Mouse (Mus musculus) CH12.LX (cell line): ENCODE measurements around the gene Bpifb3. TPM values are rescaled to one million over a fixed set of nuclear protein-coding genes. Genes with fewer than 3 reads are reported as not detected.

Experiments
- DNase-seq: peaks from one replicate; pipeline ENCODE4 v3.0.0-alpha.2; 2013; ENCODE audit errors: extremely low read depth
- H3K27ac ChIP-seq: 2 replicates; pipeline ENCODE4 v1.5.1; 2012; ENCODE audit warnings: low read depth, mild to moderate bottlenecking, control low read depth, moderate library complexity; ENCODE audit not compliant: insufficient read depth
- H3K27me3 ChIP-seq: replicated peaks from 2 replicates; pipeline ENCODE3; 2012; ENCODE audit warnings: inconsistent platforms
- H3K36me3 ChIP-seq, 2 experiments: replicated peaks in 1 of 2; 2 replicates each; pipeline versions ENCODE3 to v1.6.1; 2012; ENCODE audit warnings: inconsistent platforms in 1 of 2, low read length in 1 of 2, mild to moderate bottlenecking in 1 of 2, mixed read lengths in 1 of 2, moderate library complexity in 1 of 2; ENCODE audit not compliant: control insufficient read depth in 1 of 2, insufficient read depth in 1 of 2
- H3K4me1 ChIP-seq, 2 experiments: 2 replicates each; pipeline ENCODE4 v1.6.1; 2012; ENCODE audit warnings: inconsistent platforms in 1 of 2, moderate library complexity in 1 of 2; ENCODE audit not compliant: insufficient read depth in 2 of 2, control insufficient read depth in 1 of 2
- H3K4me2 ChIP-seq: 2 replicates; pipeline ENCODE4 v1.6.1; 2012; ENCODE audit warnings: low read depth, mild to moderate bottlenecking, control low read depth; ENCODE audit not compliant: poor library complexity, insufficient read depth, severe bottlenecking
- H3K4me3 ChIP-seq, 3 experiments: fragments of 150-350 bp in 1 of 3; sonication (generic) in 1 of 3; replicated peaks in 1 of 3; 2 replicates each; pipeline versions ENCODE3 to v1.5.1; 2011 to 2012; ENCODE audit warnings: low read depth in 2 of 3, low read length in 2 of 3, mild to moderate bottlenecking in 2 of 3, moderate library complexity in 2 of 3, control low read depth in 1 of 3, improper control_type of control experiment in 1 of 3, inconsistent platforms in 1 of 3, mixed read lengths in 1 of 3; ENCODE audit not compliant: poor library complexity in 1 of 3
- H3K79me2 ChIP-seq: replicated peaks from 2 replicates; pipeline ENCODE4 v1.6.1; 2012; ENCODE audit warnings: mild to moderate bottlenecking, moderate library complexity; ENCODE audit not compliant: control insufficient read depth, poor library complexity, insufficient read depth, severe bottlenecking; ENCODE audit errors: extremely low read depth
- H3K9ac ChIP-seq: 2 replicates; pipeline ENCODE4 v1.6.1; 2012; ENCODE audit warnings: low read depth, mild to moderate bottlenecking, control low read depth, moderate library complexity; ENCODE audit not compliant: insufficient read depth
- H3K9me3 ChIP-seq: replicated peaks from 2 replicates; pipeline ENCODE3; 2012; ENCODE audit warnings: low read length, inconsistent platforms, mixed read lengths
- CHD1 ChIP-seq: IDR thresholded peaks from 2 replicates; pipeline ENCODE4 v1.6.1; 2012; ENCODE audit warnings: low read depth, low read length, improper control_type of control experiment, inconsistent platforms
- CTCF ChIP-seq, 2 experiments: IDR thresholded peaks in 1 of 2; conservative IDR thresholded peaks in 1 of 2; 2 replicates each; pipeline ENCODE4 v1.5.1; 2011 to 2012; ENCODE audit warnings: low read depth in 2 of 2, low read length in 2 of 2, improper control_type of control experiment in 1 of 2, inconsistent platforms in 1 of 2, mild to moderate bottlenecking in 1 of 2, moderate library complexity in 1 of 2
- EP300 ChIP-seq: IDR thresholded peaks from 2 replicates; pipeline ENCODE4 v1.6.1; 2011; ENCODE audit warnings: low read length, improper control_type of control experiment
- ETS1 ChIP-seq: conservative IDR thresholded peaks from 2 replicates; pipeline ENCODE4 v1.6.1; 2012; ENCODE audit warnings: low read depth, mild to moderate bottlenecking, inconsistent platforms, low read length, improper control_type of control experiment, moderate library complexity
- GABPA ChIP-seq: IDR thresholded peaks from 2 replicates; pipeline ENCODE4 v1.6.1; 2012; ENCODE audit warnings: low read depth, low read length, improper control_type of control experiment, inconsistent platforms; ENCODE audit not compliant: insufficient replicate concordance
- HCFC1 ChIP-seq: IDR thresholded peaks from 2 replicates; pipeline ENCODE4 v1.6.1; 2012; ENCODE audit warnings: low read depth, mild to moderate bottlenecking, inconsistent platforms, low read length, improper control_type of control experiment
- KAT2A ChIP-seq: IDR thresholded peaks from 2 replicates; pipeline ENCODE4 v1.6.1; 2012; ENCODE audit warnings: low read length, improper control_type of control experiment, inconsistent platforms; ENCODE audit not compliant: insufficient replicate concordance
- MAX ChIP-seq: IDR thresholded peaks from 2 replicates; pipeline ENCODE4 v1.6.1; 2011; ENCODE audit warnings: low read length, improper control_type of control experiment
- MEF2A ChIP-seq: IDR thresholded peaks from 2 replicates; pipeline ENCODE4 v1.6.1; 2014; ENCODE audit warnings: low read depth, mild to moderate bottlenecking, inconsistent platforms, low read length, improper control_type of control experiment, borderline replicate concordance
- MXI1 ChIP-seq: IDR thresholded peaks from 2 replicates; pipeline ENCODE4 v1.6.1; 2011; ENCODE audit warnings: mild to moderate bottlenecking, low read depth, low read length, improper control_type of control experiment
- NELFE ChIP-seq: IDR thresholded peaks from 2 replicates; pipeline ENCODE4 v1.6.1; 2011; ENCODE audit warnings: low read depth, low read length, improper control_type of control experiment
- NRF1 ChIP-seq: IDR thresholded peaks from 2 replicates; pipeline ENCODE4 v1.6.1; 2014; ENCODE audit warnings: low read depth, mild to moderate bottlenecking, inconsistent platforms, low read length, improper control_type of control experiment, moderate library complexity
- POLR2A ChIP-seq: IDR thresholded peaks from 2 replicates; pipeline ENCODE4 v1.6.1; 2011; ENCODE audit warnings: low read depth, mild to moderate bottlenecking, improper control_type of control experiment, low read length
- POLR2AphosphoS2 ChIP-seq: IDR thresholded peaks from 2 replicates; pipeline ENCODE4 v1.6.1; 2011; ENCODE audit warnings: low read depth, low read length, improper control_type of control experiment
- SIN3A ChIP-seq: IDR thresholded peaks from 2 replicates; pipeline ENCODE4 v1.6.1; 2012; ENCODE audit warnings: low read length, improper control_type of control experiment, inconsistent platforms
- SMC3 ChIP-seq: IDR thresholded peaks from 2 replicates; pipeline ENCODE4 v1.6.1; 2011; ENCODE audit warnings: low read depth, low read length, improper control_type of control experiment
- UBTF ChIP-seq: IDR thresholded peaks from 2 replicates; pipeline ENCODE4 v1.6.1; 2012; ENCODE audit warnings: low read depth, mild to moderate bottlenecking, inconsistent platforms, low read length, improper control_type of control experiment, moderate library complexity
- USF2 ChIP-seq: conservative IDR thresholded peaks from 2 replicates; pipeline ENCODE4 v1.6.1; 2011; ENCODE audit warnings: low read depth, low read length, improper control_type of control experiment
- ZC3H11A ChIP-seq: IDR thresholded peaks from 2 replicates; pipeline ENCODE4 v1.6.1; 2012; ENCODE audit warnings: low read depth, mild to moderate bottlenecking, inconsistent platforms, low read length, improper control_type of control experiment
- ZMIZ1 ChIP-seq: IDR thresholded peaks from 2 replicates; pipeline ENCODE4 v1.6.1; 2012; ENCODE audit warnings: low read depth, mild to moderate bottlenecking, inconsistent platforms, low read length, improper control_type of control experiment
- dilution Hi-C: fragments of 300-500 bp; cut with MboI; formaldehyde crosslinking; loops from 2 replicates; pipeline ENCODE4 v1.14.3; 2020; ENCODE audit warnings: low sequenced_read_pairs; ENCODE audit not compliant: extremely low pct_unique_long_range_greater_than_20kb, extremely low pct_ligation_motif_present
- in situ Hi-C: fragments of 300-500 bp; cut with MboI; formaldehyde crosslinking; loops from 3 replicates; pipeline ENCODE4 v1.14.3; 2019; ENCODE audit warnings: low sequenced_read_pairs, low pct_ligation_motif_present, low pct_unique_long_range_greater_than_20kb, mixed read lengths
- polyA plus RNA-seq: library from polyadenylated mRNA; unstranded; fragments of >175 nt; gene quantifications from 2 replicates; pipeline ENCODE4 v1.2.1, GENCODE M21; 2012; ENCODE audit warnings: low read depth; ENCODE audit not compliant: insufficient read length
- total RNA-seq, 2 experiments: library from RNA; depleted of rRNA; stranded (reverse); fragments of 300-350 nt in 1 of 2; fragments of >200 nt in 1 of 2; gene quantifications; 2 replicates each; pipeline ENCODE4 v1.2.3; 2012 to 2014

Gene Bpifb3
- total and polyA plus RNA-seq, 3 experiments, result not detected

GRCm38 (mm10) chr2:153906626-153907025, 11.4 kb upstream of the Bpifb3 start:
- dilution Hi-C loops, result no loop called here
- Histone ChIP-seq H3K27ac (no peak overlapping the region), H3K36me3 (no peaks in the 10 kb centered on the region), H3K27me3 (peaks cover 99% of the 10 kb centered on the region), H3K79me2 (no peaks in the 10 kb centered on the region), H3K4me2 (no peak overlapping the region), H3K4me3 (no peak overlapping the region)
- DNase-seq, result no peak
- in situ Hi-C loops, result no loop called here
- TF ChIP-seq NRF1 (no peak), CTCF (conservative IDR thresholded peaks at IDR 0.05 in 1 of 2, IDR thresholded peaks at IDR 0.05 in 1 of 2; ENCODE audit: low read depth in 2 of 2, low read length in 2 of 2) (0 out of 4 replicates have a peak, but pooled peaks of 1 of the 2 experiments have one; percentile 0)
- TF ChIP-seq, all 38 proteins: peak for 1
- no peaks in the 10 kb centered on the region for H3K4me1 ChIP-seq
- H3K9ac ChIP-seq, result no peak overlapping the region
- no peaks in the 10 kb centered on the region for H3K9me3 ChIP-seq

GRCm38 (mm10) chr2:153914151-153914550, 3.9 kb upstream of the Bpifb3 start:
- Histone ChIP-seq H3K27me3 (peaks cover 97% of the 10 kb centered on the region), H3K4me2 (no peak overlapping the region), H3K4me1 (no peaks in the 10 kb centered on the region), H3K27ac (no peak overlapping the region), H3K9me3 (no peaks in the 10 kb centered on the region), H3K9ac (no peak overlapping the region), H3K4me3 (no peak overlapping the region), H3K36me3 (no peaks in the 10 kb centered on the region), H3K79me2 (no peaks in the 10 kb centered on the region)
- no peak for DNase-seq
- in situ Hi-C loops (no loop called here), dilution Hi-C loops (no loop called here)
- TF ChIP-seq MXI1 (no peak), POLR2A (no peak), MAX (no peak)

- no peaks in the 10 kb centered on the region for H3K36me3 ChIP-seq
- DNase-seq, result no peak
- H3K9ac ChIP-seq, result no peak overlapping the region
- no peaks in the 10 kb centered on the region for H3K9me3 ChIP-seq
- no peak overlapping the region for H3K27ac ChIP-seq
- in situ Hi-C loops (no loop called here), dilution Hi-C loops (no loop called here)
- TF ChIP-seq USF2 (no peak), SIN3A (no peak), KAT2A (no peak), GABPA (no peak), EP300 (no peak), ZMIZ1 (no peak), ETS1 (no peak), UBTF (no peak), POLR2AphosphoS2 (no peak), NELFE (no peak), MEF2A (no peak), CTCF (conservative IDR thresholded peaks at IDR 0.05 in 1 of 2, IDR thresholded peaks at IDR 0.05 in 1 of 2; ENCODE audit: low read depth in 2 of 2, low read length in 2 of 2) (no peak), SMC3 (no peak), ZC3H11A (no peak), MXI1 (no peak), MAX (no peak), HCFC1 (no peak), CHD1 (no peak)
- H3K27me3 ChIP-seq, result peaks cover 99% of the 10 kb centered on the region
- H3K4me3 ChIP-seq, result no peak overlapping the region
- H3K4me1 ChIP-seq, result no peaks in the 10 kb centered on the region
- no peaks in the 10 kb centered on the region for H3K79me2 ChIP-seq
- no peak overlapping the region for H3K4me2 ChIP-seq
These were observed 3.2 kb downstream of the Bpifb3 start for GRCm38 (mm10) chr2:153921246-153921645.
